Mouse (Mus musculus): ENCODE data around the gene Kcnn1. TPM values are rescaled to one million over a fixed set of nuclear protein-coding genes. Genes with fewer than 3 reads are reported as not detected.

Kcnn1 gene
- polyA plus RNA-seq, 1 experiment = 0.65 TPM

DNA sequence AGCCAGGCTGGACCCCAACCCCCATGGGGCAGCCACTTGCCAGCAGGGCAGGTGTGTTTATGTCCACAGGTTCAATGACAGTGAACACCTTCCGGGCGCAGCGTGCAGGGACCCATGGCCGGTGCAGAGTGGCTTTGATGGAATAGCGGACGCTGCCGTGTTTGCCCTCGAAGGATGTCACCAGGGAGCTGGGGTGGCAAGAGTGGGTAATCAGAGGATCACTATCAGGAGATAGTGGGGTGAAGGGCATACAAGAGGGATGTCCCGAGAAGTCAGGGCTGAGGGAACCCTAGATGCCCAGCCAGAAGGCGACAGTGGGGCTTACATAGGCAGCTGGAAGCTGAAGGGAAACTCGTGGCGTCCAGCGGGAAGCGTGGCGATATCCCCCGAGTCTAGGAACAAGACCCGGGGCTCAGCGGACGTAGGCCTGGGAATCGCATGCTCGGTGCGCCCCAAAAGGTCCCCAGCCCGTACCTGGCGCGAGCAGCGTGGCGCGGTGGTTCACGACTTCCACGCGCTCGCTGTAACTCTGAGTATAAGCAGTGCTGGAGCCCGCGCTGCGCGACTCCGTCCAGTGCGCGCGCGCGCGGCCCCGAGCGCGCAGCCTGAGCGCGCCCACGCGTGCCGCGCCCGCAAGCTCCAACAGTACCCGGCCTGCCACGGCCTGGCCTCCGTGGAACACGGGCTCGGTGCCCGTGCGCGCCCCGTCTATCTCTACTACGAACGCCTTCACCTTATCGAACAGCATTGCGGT is 24.2 kb downstream of the Kcnn1 start:
- peaks cover 5% of the 10 kb centered on the region; the same call in 1 of the 2 replicates for H3K4me1 ChIP-seq (ENCODE audit: control insufficient read depth, insufficient read depth, insufficient read length)
- DNase-seq (ENCODE audit: low read depth in 1 of 2, low spot score in 2 of 2) = no peak
- no peak for TF ChIP-seq POLR2A (IDR thresholded peaks at IDR 0.05; ENCODE audit: low read depth, low read length)
- TF ChIP-seq CTCF (IDR thresholded peaks at IDR 0.05; ENCODE audit: extremely low read depth, insufficient read depth, insufficient read length, insufficient replicate concordance) = no peak
- H3K27ac ChIP-seq (ENCODE audit: insufficient read depth, low read length) = peak overlapping the region; percentile 94
- 1% methylated on average over 66 of the region's 66 CpGs for WGBS
- H3K27me3 ChIP-seq (ENCODE audit: control insufficient read depth, insufficient read depth, low read length) = no peaks in the 10 kb centered on the region
- H3K36me3 ChIP-seq (ENCODE audit: control insufficient read depth, insufficient read depth, low read length) = peaks cover 16% of the 10 kb centered on the region
- H3K4me3 ChIP-seq (ENCODE audit: extremely low read depth, insufficient read depth, insufficient read length) = peak overlapping the region; percentile 70

GRCm38 (mm10) chr8:70836666-70837065 is 26.4 kb downstream of the Kcnn1 start:
- 93% methylated on average over 12 of the region's 12 CpGs for WGBS
- H3K4me3 ChIP-seq (ENCODE audit: extremely low read depth, insufficient read depth, insufficient read length) = no peak overlapping the region
- H3K27me3 ChIP-seq (ENCODE audit: control insufficient read depth, insufficient read depth, low read length) = no peaks in the 10 kb centered on the region
- H3K27ac ChIP-seq (ENCODE audit: insufficient read depth, low read length) = no peak overlapping the region
- TF ChIP-seq POLR2A (IDR thresholded peaks at IDR 0.05; ENCODE audit: low read depth, low read length) = no peak
- TF ChIP-seq CTCF (IDR thresholded peaks at IDR 0.05; ENCODE audit: extremely low read depth, insufficient read depth, insufficient read length, insufficient replicate concordance) = no peak
- H3K4me1 ChIP-seq (ENCODE audit: control insufficient read depth, insufficient read depth, insufficient read length) = peaks cover 17% of the 10 kb centered on the region; the same call in 1 of the 2 replicates
- no peak for DNase-seq (ENCODE audit: low read depth in 1 of 2, low spot score in 2 of 2)
- peaks cover 16% of the 10 kb centered on the region for H3K36me3 ChIP-seq (ENCODE audit: control insufficient read depth, insufficient read depth, low read length)

DNA sequence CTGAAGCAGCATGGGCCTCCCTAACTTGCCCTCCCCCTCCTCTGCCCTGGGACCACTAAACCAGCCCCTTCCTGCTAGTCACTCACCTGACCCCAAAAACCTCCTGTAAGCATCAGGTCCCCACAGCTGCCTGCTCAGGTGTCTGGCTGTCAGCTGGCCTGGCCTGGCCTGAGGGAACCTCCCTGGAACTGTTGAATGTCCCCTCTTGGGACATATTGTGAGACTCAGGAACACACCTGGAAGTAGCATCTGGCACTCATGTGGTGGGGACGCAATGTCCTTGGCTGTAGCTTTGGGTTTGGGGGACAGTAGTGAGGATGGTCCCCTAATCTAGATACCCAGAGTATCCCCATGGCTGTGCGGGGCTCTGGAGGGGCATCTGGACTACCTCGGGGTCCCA is 29.0 kb downstream of the Kcnn1 start:
- Histone ChIP-seq H3K36me3 (ENCODE audit: control insufficient read depth, insufficient read depth, low read length) (peaks cover 16% of the 10 kb centered on the region), H3K4me3 (ENCODE audit: extremely low read depth, insufficient read depth, insufficient read length) (no peak overlapping the region), H3K27me3 (ENCODE audit: control insufficient read depth, insufficient read depth, low read length) (no peaks in the 10 kb centered on the region), H3K27ac (ENCODE audit: insufficient read depth, low read length) (no peak overlapping the region; the same call in 1 of the 2 replicates), H3K4me1 (ENCODE audit: control insufficient read depth, insufficient read depth, insufficient read length) (peaks cover 14% of the 10 kb centered on the region; the same call in 1 of the 2 replicates)
- WGBS = 96% methylated on average over 3 of the region's 3 CpGs
- no peak for DNase-seq (ENCODE audit: low read depth in 1 of 2, low spot score in 2 of 2)
- TF ChIP-seq CTCF (IDR thresholded peaks at IDR 0.05; ENCODE audit: extremely low read depth, insufficient read depth, insufficient read length, insufficient replicate concordance) (no peak), POLR2A (IDR thresholded peaks at IDR 0.05; ENCODE audit: low read depth, low read length) (no peak)

- H3K27me3 ChIP-seq (ENCODE audit: control insufficient read depth, insufficient read depth, low read length) = no peaks in the 10 kb centered on the region
- H3K4me1 ChIP-seq (ENCODE audit: control insufficient read depth, insufficient read depth, insufficient read length) = peaks cover 14% of the 10 kb centered on the region; the same call in 1 of the 2 replicates
- peaks cover 16% of the 10 kb centered on the region for H3K36me3 ChIP-seq (ENCODE audit: control insufficient read depth, insufficient read depth, low read length)
- DNase-seq (ENCODE audit: low read depth in 1 of 2, low spot score in 2 of 2) = no peak
- 53% methylated on average over 15 of the region's 15 CpGs for WGBS
- H3K4me3 ChIP-seq (ENCODE audit: extremely low read depth, insufficient read depth, insufficient read length) = peak overlapping the region; percentile 22; the same call in 1 of the 2 replicates
- H3K27ac ChIP-seq (ENCODE audit: insufficient read depth, low read length) = peak overlapping the region; percentile 85
- TF ChIP-seq POLR2A (IDR thresholded peaks at IDR 0.05; ENCODE audit: low read depth, low read length) = no peak
- no peak for TF ChIP-seq CTCF (IDR thresholded peaks at IDR 0.05; ENCODE audit: extremely low read depth, insufficient read depth, insufficient read length, insufficient replicate concordance)
These were observed 29.5 kb downstream of the Kcnn1 start for GRCm38 (mm10) chr8:70833520-70833919.

- TF ChIP-seq POLR2A (IDR thresholded peaks at IDR 0.05; ENCODE audit: low read depth, low read length) = no peak
- TF ChIP-seq CTCF (IDR thresholded peaks at IDR 0.05; ENCODE audit: extremely low read depth, insufficient read depth, insufficient read length, insufficient replicate concordance) = no peak
- 17% methylated on average over 9 of the region's 9 CpGs for WGBS
- H3K27ac ChIP-seq (ENCODE audit: insufficient read depth, low read length) = peak overlapping the region; percentile 85
These were observed 30.0 kb downstream of the Kcnn1 start for GRCm38 (mm10) chr8:70833018-70833482.

GRCm38 (mm10) chr8:70832371-70832770 is 30.7 kb downstream of the Kcnn1 start:
- H3K4me1 ChIP-seq (ENCODE audit: control insufficient read depth, insufficient read depth, insufficient read length) = peaks cover 14% of the 10 kb centered on the region; the same call in 1 of the 2 replicates
- no peak for DNase-seq (ENCODE audit: low read depth in 1 of 2, low spot score in 2 of 2)
- H3K4me3 ChIP-seq (ENCODE audit: extremely low read depth, insufficient read depth, insufficient read length) = no peak overlapping the region
- peaks cover 16% of the 10 kb centered on the region for H3K36me3 ChIP-seq (ENCODE audit: control insufficient read depth, insufficient read depth, low read length)
- peak overlapping the region; percentile 85; the same call in 1 of the 2 replicates for H3K27ac ChIP-seq (ENCODE audit: insufficient read depth, low read length)
- TF ChIP-seq POLR2A (IDR thresholded peaks at IDR 0.05; ENCODE audit: low read depth, low read length) (no peak), CTCF (IDR thresholded peaks at IDR 0.05; ENCODE audit: extremely low read depth, insufficient read depth, insufficient read length, insufficient replicate concordance) (no peak)
- 84% methylated on average over 11 of the region's 11 CpGs for WGBS
- no peaks in the 10 kb centered on the region for H3K27me3 ChIP-seq (ENCODE audit: control insufficient read depth, insufficient read depth, low read length)

More at GRCm38 (mm10) chr8:70833018-70833482, 30.0 kb downstream of the Kcnn1 start:
- Histone ChIP-seq H3K4me3 (ENCODE audit: extremely low read depth, insufficient read depth, insufficient read length) (peak overlapping the region; percentile 22; the same call in 1 of the 2 replicates), H3K36me3 (ENCODE audit: control insufficient read depth, insufficient read depth, low read length) (peaks cover 16% of the 10 kb centered on the region), H3K4me1 (ENCODE audit: control insufficient read depth, insufficient read depth, insufficient read length) (peaks cover 14% of the 10 kb centered on the region; the same call in 1 of the 2 replicates), H3K27me3 (ENCODE audit: control insufficient read depth, insufficient read depth, low read length) (no peaks in the 10 kb centered on the region)
- DNase-seq (ENCODE audit: low read depth in 1 of 2, low spot score in 2 of 2) = no peak
